Mouse (Mus musculus) limb, embryonic 14.5 days (tissue): ENCODE measurements at regions not wholly inside any gene's neighbourhood (a gene's known extent, or its start where the extent isn't known, plus 50 kb on each side); places are given as distances from the start of the nearest gene placed in this dataset.

Experiments used
- ATAC-seq: fragments of 200-750 bp; cut with Nextera tagmentation; 2 replicates; pipeline ENCODE4 v1.8.0; 2017; ENCODE audit warnings: low read depth, moderate number of reproducible peaks, moderate TSS enrichment; ENCODE audit not compliant: low FRiP score
- DNase-seq: peaks from one replicate; pipeline ENCODE4 v3.0.0-alpha.2; 2015; ENCODE audit warnings: low spot score
- H3K27ac ChIP-seq: fragments of 300-500 bp; sonication (generic); replicated peaks from 2 replicates; pipeline ENCODE4 v1.5.1; 2014; ENCODE audit warnings: low read depth, mild to moderate bottlenecking, low read length, moderate library complexity, mixed read lengths
- H3K27me3 ChIP-seq: fragments of 300-500 bp; sonication (generic); 2 replicates; pipeline ENCODE4 v1.6.1; 2014; ENCODE audit warnings: low read length, mixed read lengths; ENCODE audit not compliant: control insufficient read depth, insufficient read depth
- H3K36me3 ChIP-seq: fragments of 300-500 bp; sonication (generic); 2 replicates; pipeline ENCODE4 v1.6.1; 2014; ENCODE audit warnings: mild to moderate bottlenecking, low read length, moderate library complexity, mixed read lengths; ENCODE audit not compliant: control insufficient read depth, insufficient read depth
- H3K4me1 ChIP-seq: fragments of 300-500 bp; sonication (generic); 2 replicates; pipeline ENCODE4 v1.6.1; 2014; ENCODE audit warnings: antibody characterized with exemption, low read length, mixed read lengths; ENCODE audit not compliant: control insufficient read depth, insufficient read depth
- H3K4me2 ChIP-seq: fragments of 300-500 bp; sonication (generic); replicated peaks from 2 replicates; pipeline ENCODE4 v1.6.1; 2014; ENCODE audit warnings: low read depth, mild to moderate bottlenecking, low read length, moderate library complexity; ENCODE audit not compliant: severe bottlenecking
- H3K4me3 ChIP-seq: fragments of 300-500 bp; sonication (generic); replicated peaks from 2 replicates; pipeline ENCODE4 v1.5.1; 2014; ENCODE audit warnings: low read length
- H3K9ac ChIP-seq: fragments of 300-500 bp; sonication (generic); 2 replicates; pipeline ENCODE4 v1.6.1; 2014; ENCODE audit warnings: mild to moderate bottlenecking, low read depth, low read length, moderate library complexity; ENCODE audit not compliant: severe bottlenecking
- H3K9me3 ChIP-seq: fragments of 300-500 bp; sonication (generic); 2 replicates; pipeline ENCODE4 v1.6.1; 2016; ENCODE audit warnings: low read length; ENCODE audit not compliant: control insufficient read depth
- POLR2A ChIP-seq: fragments of 200-500 bp; IDR thresholded peaks from 2 replicates; pipeline ENCODE4 v1.8.0; 2012; ENCODE audit warnings: inconsistent platforms, mild to moderate bottlenecking, moderate library complexity, borderline replicate concordance; ENCODE audit not compliant: insufficient read depth, insufficient read length; ENCODE audit errors: extremely low read depth
- WGBS: fragments of 180-500 bp; shearing (Covaris S2); extraction: QIAGEN DNeasy Blood & Tissue Kit; methylation state at CpG from one replicate; pipeline ENCODE4 v1.1.7; 2014; 5-methylcytosine and 5-hydroxymethylcytosine counted together

DNA sequence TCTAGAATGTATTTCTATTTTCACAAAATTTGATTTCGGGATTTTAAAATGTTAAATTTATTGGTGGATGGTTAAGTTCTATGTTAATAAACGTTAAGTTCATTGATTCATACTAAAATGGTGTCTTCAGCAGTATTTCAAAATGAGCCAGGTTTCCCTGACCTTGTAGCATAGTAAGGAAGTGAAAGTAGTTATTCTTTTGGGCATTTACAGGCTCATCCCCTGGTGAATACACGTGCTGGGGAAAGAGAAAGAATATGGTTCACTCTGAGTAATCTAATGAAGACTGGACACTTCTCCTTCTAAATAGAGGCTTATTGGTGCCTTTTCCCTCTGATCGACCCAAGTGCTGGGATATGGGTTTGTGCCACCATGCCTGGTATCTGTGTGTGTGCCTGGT is 281.1 kb downstream of the Lipi start:
- DNase-seq, result no peak
- Histone ChIP-seq H3K9ac (no peak overlapping the region), H3K27me3 (no peaks in the 10 kb centered on the region), H3K4me2 (no peak overlapping the region), H3K27ac (no peak overlapping the region), H3K4me1 (no peaks in the 10 kb centered on the region), H3K4me3 (no peak overlapping the region), H3K9me3 (no peaks in the 10 kb centered on the region), H3K36me3 (no peaks in the 10 kb centered on the region)
- 77% methylated on average over 4 of the region's 4 CpGs for WGBS
- no peak for ATAC-seq
- no peak for TF ChIP-seq POLR2A

DNA sequence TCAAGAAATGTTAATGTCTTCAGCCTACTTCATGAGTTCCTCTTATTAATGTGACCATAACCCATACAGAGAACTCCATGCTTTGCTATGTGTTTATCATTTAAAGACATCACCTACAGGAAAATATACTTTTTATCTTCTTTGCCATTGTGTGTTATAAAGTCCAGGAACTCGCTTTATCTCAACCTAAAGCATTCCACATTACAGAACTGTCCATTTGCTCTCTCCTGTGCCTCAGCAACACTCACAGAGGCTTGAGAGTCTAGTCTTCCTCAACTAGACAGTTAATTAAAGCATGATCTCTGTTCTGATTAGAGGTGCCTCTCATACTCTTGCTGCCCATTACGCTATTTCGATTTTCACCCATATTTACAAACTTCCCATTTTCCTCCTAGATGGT is 288.4 kb downstream of the Lipi start:
- no peak overlapping the region for H3K27ac ChIP-seq
- H3K4me2 ChIP-seq, result no peak overlapping the region
- no peak for ATAC-seq
- H3K4me3 ChIP-seq, result no peak overlapping the region
- no peak for TF ChIP-seq POLR2A
- no peaks in the 10 kb centered on the region for H3K36me3 ChIP-seq
- H3K9ac ChIP-seq, result no peak overlapping the region
- no peaks in the 10 kb centered on the region for H3K4me1 ChIP-seq
- DNase-seq, result no peak
- H3K27me3 ChIP-seq, result no peaks in the 10 kb centered on the region
- WGBS, result 91% methylated on average over 3 of the region's 3 CpGs
- no peaks in the 10 kb centered on the region for H3K9me3 ChIP-seq

DNA sequence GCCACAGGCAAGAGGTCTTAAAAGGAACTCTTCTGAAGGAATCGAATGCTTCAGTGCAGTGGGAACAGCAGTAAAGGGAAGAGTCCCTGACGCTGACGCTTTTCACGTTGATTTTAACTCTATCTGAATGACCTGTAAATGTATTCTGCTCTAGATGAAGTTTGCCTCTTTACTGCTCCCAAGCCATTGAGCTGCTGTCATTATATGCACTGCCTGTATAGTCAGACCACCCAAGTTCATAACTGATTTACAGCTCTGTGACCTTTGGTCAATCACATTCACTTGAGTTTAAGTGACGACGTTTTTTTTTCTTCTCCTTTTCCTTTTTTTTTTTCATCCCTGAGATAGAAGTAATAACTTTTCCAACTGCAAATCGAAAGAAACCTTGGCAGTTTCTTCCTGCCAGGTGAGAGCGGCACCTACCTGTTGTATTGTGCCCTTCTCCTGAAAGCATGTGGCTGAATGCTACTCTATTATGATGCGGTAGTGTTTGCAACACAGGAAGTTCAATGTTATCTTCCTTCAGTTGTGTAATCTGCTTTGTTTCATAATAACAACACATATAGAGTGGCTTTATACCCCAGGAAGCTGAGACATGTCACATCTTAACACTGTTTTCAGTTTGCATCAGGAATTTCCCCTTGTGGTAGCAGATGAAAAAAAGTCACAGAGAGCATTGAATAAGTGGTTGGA is 293.0 kb downstream of the Lipi start:
- no peaks in the 10 kb centered on the region for H3K4me1 ChIP-seq
- ATAC-seq (no peak), DNase-seq (no peak)
- TF ChIP-seq POLR2A, result no peak
- no peak overlapping the region for H3K4me3 ChIP-seq
- H3K4me2 ChIP-seq, result no peak overlapping the region
- no peaks in the 10 kb centered on the region for H3K9me3 ChIP-seq
- no peak overlapping the region for H3K9ac ChIP-seq
- H3K27ac ChIP-seq, result no peak overlapping the region
- no peaks in the 10 kb centered on the region for H3K27me3 ChIP-seq
- no peaks in the 10 kb centered on the region for H3K36me3 ChIP-seq
- WGBS, result 66% methylated on average over 9 of the region's 9 CpGs

DNA sequence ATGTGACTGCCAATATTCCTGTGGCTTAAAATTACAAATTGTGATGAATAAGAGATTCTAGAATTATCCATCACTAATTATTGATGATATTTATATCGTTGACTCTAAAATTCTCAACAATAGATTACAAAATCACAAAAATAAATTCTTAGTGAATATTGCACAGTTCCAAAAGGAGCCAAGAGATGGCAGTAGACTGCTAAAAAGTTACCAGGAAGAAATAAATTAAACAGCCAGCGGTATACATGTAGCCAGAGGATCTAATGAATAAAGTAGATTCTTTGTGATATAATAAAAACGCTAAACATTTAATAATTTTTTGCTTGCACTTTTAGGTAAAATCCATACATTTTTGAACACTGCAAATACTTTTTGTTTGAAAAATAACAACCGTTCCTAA is 294.7 kb downstream of the Lipi start:
- Histone ChIP-seq H3K27me3 (no peaks in the 10 kb centered on the region), H3K4me2 (no peak overlapping the region), H3K27ac (no peak overlapping the region), H3K9me3 (no peaks in the 10 kb centered on the region), H3K4me1 (no peaks in the 10 kb centered on the region), H3K9ac (no peak overlapping the region), H3K4me3 (no peak overlapping the region), H3K36me3 (no peaks in the 10 kb centered on the region)
- no peak for TF ChIP-seq POLR2A
- 45% methylated on average over 4 of the region's 4 CpGs for WGBS
- no peak for ATAC-seq
- DNase-seq, result peak; percentile 20

DNA sequence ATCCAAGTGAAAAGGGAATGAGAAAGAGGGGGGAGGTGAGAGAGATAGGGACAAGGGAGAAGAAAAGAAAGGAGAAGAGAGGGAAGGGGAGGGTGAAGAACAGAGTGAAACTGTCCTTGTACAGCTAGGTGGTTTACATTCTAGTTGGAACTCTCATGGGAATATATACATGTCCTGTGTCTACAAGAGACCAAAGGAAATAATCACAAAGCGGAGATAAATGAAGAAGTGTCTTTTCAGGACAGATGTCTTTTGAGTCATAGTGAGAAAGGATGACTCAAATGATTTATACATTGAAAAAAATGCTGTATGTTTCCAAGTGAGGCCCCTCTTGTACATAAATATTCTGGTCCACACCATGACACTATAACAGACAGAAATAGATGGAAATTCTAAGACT is 298.7 kb downstream of the Lipi start:
- Histone ChIP-seq H3K9ac (no peak overlapping the region), H3K27ac (no peak overlapping the region), H3K4me3 (no peak overlapping the region), H3K27me3 (no peaks in the 10 kb centered on the region), H3K4me2 (no peak overlapping the region), H3K4me1 (no peaks in the 10 kb centered on the region), H3K9me3 (no peaks in the 10 kb centered on the region), H3K36me3 (no peaks in the 10 kb centered on the region)
- DNase-seq (no peak), ATAC-seq (no peak)
- no peak for TF ChIP-seq POLR2A
- WGBS, result 77% methylated on average over 1 of the region's 1 CpGs

DNA sequence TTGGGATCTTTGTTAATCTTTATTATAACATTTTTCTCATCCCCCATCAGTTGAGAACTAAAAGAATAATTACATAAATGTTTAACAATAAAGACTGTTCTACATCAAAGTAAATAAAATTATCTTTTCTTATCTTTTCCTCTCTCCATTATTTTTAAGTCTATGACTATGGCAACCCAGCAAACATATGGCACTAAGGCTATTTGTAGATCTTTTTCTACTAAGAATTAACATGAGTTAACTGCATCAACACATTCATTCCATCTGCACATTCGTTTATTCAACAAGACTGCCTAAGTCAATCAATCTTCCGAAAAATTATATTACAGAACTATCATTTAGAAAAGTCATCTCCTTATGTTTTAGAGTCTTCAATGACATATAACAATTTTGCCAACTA is 300.1 kb downstream of the Lipi start:
- DNase-seq (no peak), ATAC-seq (no peak)
- Histone ChIP-seq H3K9me3 (no peaks in the 10 kb centered on the region), H3K9ac (no peak overlapping the region), H3K4me3 (no peak overlapping the region), H3K36me3 (no peaks in the 10 kb centered on the region), H3K27me3 (no peaks in the 10 kb centered on the region), H3K4me2 (no peak overlapping the region), H3K27ac (no peak overlapping the region), H3K4me1 (no peaks in the 10 kb centered on the region)
- no peak for TF ChIP-seq POLR2A
- WGBS, result 82% methylated on average over 2 of the region's 2 CpGs
